Mouse (Mus musculus) small intestine, adult 2 months (tissue): ENCODE results near the gene Arl6.
A peak's percentile ranks its signal among the peaks of the same experiment; 100 is the strongest.

Experiments used
- CTCF ChIP-seq: fragments of 200-500 bp; IDR thresholded peaks from 2 replicates; pipeline ENCODE4 v1.5.1; 2012; ENCODE audit warnings: low read depth, mild to moderate bottlenecking, control low read depth, inconsistent platforms, low read length, moderate library complexity, mixed read lengths; ENCODE audit not compliant: insufficient replicate concordance, insufficient read length; ENCODE audit errors: extremely low read depth
- POLR2A ChIP-seq: fragments of 200-500 bp; IDR thresholded peaks from 2 replicates; pipeline ENCODE4 v1.6.1; 2012; ENCODE audit warnings: low read depth, mild to moderate bottlenecking, control low read depth, inconsistent platforms, low read length, moderate library complexity

DNA sequence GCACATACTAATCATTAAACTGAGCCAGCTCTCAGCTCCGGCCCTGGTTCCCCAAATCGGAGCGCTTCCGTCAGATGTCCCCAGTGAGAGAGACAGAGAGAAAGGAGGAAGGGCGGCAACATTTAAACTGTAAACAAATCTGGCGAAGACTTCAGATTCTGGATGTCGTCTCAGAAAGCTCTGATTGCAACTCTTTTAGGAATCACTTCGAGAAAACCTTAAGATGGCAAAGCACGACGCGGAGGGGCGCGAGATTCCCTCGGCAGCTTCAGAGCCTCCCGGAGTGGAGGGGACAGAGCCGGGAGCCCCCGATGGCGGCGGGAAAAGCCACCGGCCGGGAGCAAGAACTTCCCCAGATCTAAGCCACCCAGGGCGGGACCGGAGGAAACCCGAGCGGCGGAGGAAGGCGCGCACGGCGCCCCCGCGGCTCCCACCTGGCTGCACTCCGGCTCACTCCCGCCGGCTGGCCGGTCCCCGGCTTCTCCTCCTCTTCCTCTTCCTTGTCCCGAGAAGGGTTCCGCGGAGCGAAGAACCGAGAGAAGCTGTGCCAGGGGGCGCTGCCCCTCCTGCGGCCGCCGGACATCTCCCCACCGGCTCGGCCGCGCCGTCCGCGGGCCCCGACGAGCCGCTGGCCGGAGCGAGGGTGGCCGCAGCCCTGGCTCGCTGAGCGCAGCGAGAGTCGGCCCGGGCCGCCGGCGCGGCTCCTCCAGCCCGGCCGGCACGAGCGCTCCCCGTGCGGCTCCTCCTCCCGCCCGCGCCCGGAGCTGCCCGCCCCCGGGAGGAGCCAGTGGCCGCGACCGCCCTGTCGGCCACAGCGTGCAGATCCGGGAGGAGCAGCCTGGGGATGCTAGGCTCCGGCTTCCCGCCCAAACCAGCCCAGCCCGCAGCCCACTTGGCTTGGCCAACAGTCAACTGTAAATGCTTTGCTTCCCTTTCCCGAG lies 38.6 kb downstream of the Arl6 start, which contains the start of gene Crybg3:
- TF ChIP-seq POLR2A (peak; percentile 41; the same call in 1 of the 2 replicates), CTCF (no peak)
